Comparison of ENCODE assay signal across 8 mouse cellular contexts in genomic region chr12:102439632-102440023, GRCm38 (mm10). TPM values are rescaled to one million over a fixed set of nuclear protein-coding genes. Genes with fewer than 3 reads are reported as not detected.
DNase-seq lines count a peak whose midpoint lies in the region; ATAC-seq and TF ChIP-seq lines count a peak whose summit lies in the region.

TSS of gene Lgmn (minus strand) at chr12:102439813.

- H3K36me3 ChIP-seq in forebrain, embryonic 15.5 days: no peaks in the 10 kb centered on the region

- H3K9ac ChIP-seq in forebrain, embryonic 15.5 days (replicated peaks): peak within 1 kb of the TSS; percentile 77

- no peaks in the 10 kb centered on the region for H3K9me3 ChIP-seq in forebrain, embryonic 15.5 days

- H3K4me1 ChIP-seq in forebrain, embryonic 15.5 days: peaks cover 22% of the 10 kb centered on the region
- H3K4me1 ChIP-seq in lung, adult 2 months (ENCODE audit: control insufficient read depth, insufficient read depth, low read length): peaks cover 15% of the 10 kb centered on the region

- H3K4me3 ChIP-seq in forebrain, embryonic 15.5 days: peak within 1 kb of the TSS; percentile 78
- H3K4me3 ChIP-seq in lung, adult 2 months (replicated peaks; ENCODE audit: extremely low read depth, low read depth, low read length): peak within 1 kb of the TSS; percentile 73

- TF ChIP-seq CTCF in lung, adult 2 months (IDR thresholded peaks at IDR 0.05; ENCODE audit: insufficient read depth, low read length): no peak

- DNase-seq in ES-CJ7 (ENCODE audit: low read depth, low spot score): peak; percentile 98
- DNase-seq in cerebellum, adult 11 months: peak; percentile 99
- peak; percentile 96 for DNase-seq in heart, postnatal 25 days (ENCODE audit: low spot score)
- peak; percentile 98 to 99 for DNase-seq in layer of hippocampus, adult 18-20 months (ENCODE audit: low spot score in 2 of 2)
- DNase-seq in lung, adult 2 months: peak; percentile 98
- peak; percentile 85 to 91 for DNase-seq in thymus, adult 18-20 months

- under 1% methylated on average over 28 of the region's 28 CpGs for WGBS in forebrain, embryonic 15.5 days
- under 1% methylated on average over 28 of the region's 28 CpGs for WGBS in lung, adult 2 months

- peak within 1 kb of the TSS; percentile 62 for H3K4me2 ChIP-seq in forebrain, embryonic 15.5 days (replicated peaks)

- H3K27me3 ChIP-seq in forebrain, embryonic 15.5 days: no peaks in the 10 kb centered on the region

- peak; percentile 61; the same call in 1 of the 2 replicates for TF ChIP-seq POLR2A in lung, adult 2 months (IDR thresholded peaks at IDR 0.05; ENCODE audit: borderline replicate concordance, extremely low read depth, low read depth, low read length)

- intact Hi-C loops in heart, postnatal 25 days (cut with DNase I): no loop called here

- peak within 1 kb of the TSS; percentile 74 for H3K27ac ChIP-seq in forebrain, embryonic 15.5 days (replicated peaks)

- ATAC-seq in forebrain, embryonic 15.5 days (replicated peaks): peak; percentile 100
- ATAC-seq in neutrophil, adult 5-6 weeks (ENCODE audit: extremely low read depth, insufficient number of reproducible peaks, low FRiP score, poor library complexity, severe bottlenecking): peak; percentile 97

RNA-seq across cellular contexts. Expression of gene Lgmn, which starts in this region (rescaled TPM):
- polyA plus RNA-seq in forebrain, embryonic 15.5 days (2015; fragmentation: Nextera tagmentation; extraction: Ambion mirVana): 67.3 and 73.1 TPM in 2 replicates
- total RNA-seq in heart, postnatal 25 days (2021): 10 to 100 TPM; 62.2 to 72.2 TPM
- 10 to 100 TPM; 83.6 to 85.4 TPM for total RNA-seq in layer of hippocampus, adult 18-20 months (2021)
- 106 and 153 TPM in 2 replicates for polyA plus RNA-seq in lung, adult 2 months (2012; rRNA removed)
- total RNA-seq in neutrophil, adult 5-6 weeks (2017): 62.6 and 64.1 TPM in 2 replicates

Comparison
In these comparisons a context has a peak if more than half of its experiments do, and no peak if none do; other contexts are left out.
1. Peak in every context shown above with its lines: DNase-seq, ATAC-seq, H3K4me3 ChIP-seq and H3K27ac ChIP-seq.